Mouse (Mus musculus): ENCODE measurements around the gene Zfp281. TPM values are rescaled to one million over a fixed set of nuclear protein-coding genes. Genes with fewer than 3 reads are reported as not detected.

The Zfp281 gene
- 33.5 and 34.9 TPM in 2 replicates for polyA plus RNA-seq (2016; fragmentation: Nextera tagmentation; extraction: Ambion mirVana)

GRCm38 (mm10) chr1:136624146-136625018 is at the start of gene Zfp281:
Gene Zfp281, plus strand, starts transcription at chr1:136624901.
- peaks cover 26% of the 10 kb centered on the region for H3K36me3 ChIP-seq (replicated peaks)
- peak; percentile 98 for ATAC-seq (ENCODE audit: low FRiP score)
- peak within 1 kb of the TSS; percentile 94 for H3K4me3 ChIP-seq (replicated peaks)
- peak within 1 kb of the TSS; percentile 95 for H3K9ac ChIP-seq
- no peaks in the 10 kb centered on the region for H3K9me3 ChIP-seq
- peak within 1 kb of the TSS; percentile 92 for H3K4me2 ChIP-seq
- no peaks in the 10 kb centered on the region for H3K27me3 ChIP-seq
- H3K27ac ChIP-seq: peak within 1 kb of the TSS; percentile 88
- peaks cover 29% of the 10 kb centered on the region for H3K4me1 ChIP-seq
- 3% methylated on average over 45 of the region's 45 CpGs for WGBS

DNA sequence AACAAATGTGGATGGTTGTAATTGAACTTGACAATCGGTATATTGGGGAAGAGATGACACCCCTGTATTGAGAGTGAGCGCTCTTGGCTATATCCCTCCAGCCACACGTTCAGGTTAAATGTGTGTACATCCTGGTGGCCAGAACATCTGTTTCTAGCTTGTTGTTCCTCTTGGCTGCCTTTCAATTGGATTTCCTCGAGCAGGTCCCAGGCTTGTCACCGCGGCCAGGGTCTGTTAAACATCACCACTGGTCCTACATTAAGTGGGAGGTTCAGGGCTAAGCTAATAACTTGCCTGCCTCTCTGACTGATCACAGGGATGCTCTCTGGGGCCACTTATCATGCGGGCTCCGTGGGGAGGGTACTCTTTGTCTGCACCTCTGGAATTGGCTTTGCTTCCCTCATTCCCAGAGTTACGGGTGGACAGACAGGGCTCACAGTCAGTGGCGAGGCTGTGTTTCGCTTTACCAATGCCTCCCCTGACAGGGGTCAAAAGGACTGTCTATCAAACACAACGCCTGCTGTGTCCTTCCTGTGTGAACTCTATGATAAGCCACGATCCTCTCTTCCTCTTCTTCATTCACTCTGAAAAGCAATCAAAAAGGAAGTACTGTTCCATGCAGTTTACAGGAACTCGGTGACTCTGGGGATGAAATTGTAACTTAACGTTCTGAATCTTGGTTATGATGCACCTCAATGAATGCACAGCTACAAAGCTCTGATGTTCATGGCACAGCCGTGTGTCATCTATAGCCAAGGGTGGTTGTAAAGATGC is 46.6 kb upstream of the Zfp281 start:
- Histone ChIP-seq H3K9ac (no peak overlapping the region), H3K4me2 (no peak overlapping the region), H3K4me1 (peaks cover 5% of the 10 kb centered on the region; the same call in 1 of the 2 replicates), H3K9me3 (no peaks in the 10 kb centered on the region), H3K27me3 (peaks cover 18% of the 10 kb centered on the region), H3K4me3 (replicated peaks) (no peak overlapping the region), H3K27ac (no peak overlapping the region), H3K36me3 (replicated peaks) (no peaks in the 10 kb centered on the region)
- no peak for ATAC-seq (ENCODE audit: low FRiP score)
- WGBS: 44% methylated on average over 16 of the region's 16 CpGs

- no peak overlapping the region for H3K4me3 ChIP-seq (replicated peaks)
These were observed 45.3 kb upstream of the Zfp281 start for GRCm38 (mm10) chr1:136579360-136579759.

GRCm38 (mm10) chr1:136580266-136580665 is 44.4 kb upstream of the Zfp281 start:
- H3K27me3 ChIP-seq: peaks cover 18% of the 10 kb centered on the region
- H3K9me3 ChIP-seq: no peaks in the 10 kb centered on the region
- no peak overlapping the region for H3K9ac ChIP-seq
- no peaks in the 10 kb centered on the region for H3K36me3 ChIP-seq (replicated peaks)
- H3K4me2 ChIP-seq: no peak overlapping the region
- no peak overlapping the region for H3K27ac ChIP-seq
- no peak for ATAC-seq (ENCODE audit: low FRiP score)
- H3K4me1 ChIP-seq: peaks cover 5% of the 10 kb centered on the region; the same call in 1 of the 2 replicates
- H3K4me3 ChIP-seq (replicated peaks): no peak overlapping the region
- 91% methylated on average over 8 of the region's 8 CpGs for WGBS

More at GRCm38 (mm10) chr1:136579360-136579759, 45.3 kb upstream of the Zfp281 start:
- peaks cover 18% of the 10 kb centered on the region for H3K27me3 ChIP-seq
- no peaks in the 10 kb centered on the region for H3K36me3 ChIP-seq (replicated peaks)
- H3K9ac ChIP-seq: no peak overlapping the region
- H3K4me1 ChIP-seq: peaks cover 5% of the 10 kb centered on the region; the same call in 1 of the 2 replicates
- WGBS: 87% methylated on average over 14 of the region's 14 CpGs
- no peak overlapping the region for H3K4me2 ChIP-seq
- no peak for ATAC-seq (ENCODE audit: low FRiP score)
- H3K27ac ChIP-seq: no peak overlapping the region
- H3K9me3 ChIP-seq: no peaks in the 10 kb centered on the region

GRCm38 (mm10) chr1:136581841-136582240 is 42.9 kb upstream of the Zfp281 start:
- Histone ChIP-seq H3K4me2 (no peak overlapping the region), H3K27me3 (peaks cover 26% of the 10 kb centered on the region), H3K4me3 (replicated peaks) (no peak overlapping the region), H3K9me3 (no peaks in the 10 kb centered on the region), H3K27ac (no peak overlapping the region), H3K36me3 (replicated peaks) (no peaks in the 10 kb centered on the region), H3K4me1 (peaks cover 5% of the 10 kb centered on the region; the same call in 1 of the 2 replicates), H3K9ac (no peak overlapping the region)
- ATAC-seq (ENCODE audit: low FRiP score): no peak
- 90% methylated on average over 8 of the region's 8 CpGs for WGBS

DNA sequence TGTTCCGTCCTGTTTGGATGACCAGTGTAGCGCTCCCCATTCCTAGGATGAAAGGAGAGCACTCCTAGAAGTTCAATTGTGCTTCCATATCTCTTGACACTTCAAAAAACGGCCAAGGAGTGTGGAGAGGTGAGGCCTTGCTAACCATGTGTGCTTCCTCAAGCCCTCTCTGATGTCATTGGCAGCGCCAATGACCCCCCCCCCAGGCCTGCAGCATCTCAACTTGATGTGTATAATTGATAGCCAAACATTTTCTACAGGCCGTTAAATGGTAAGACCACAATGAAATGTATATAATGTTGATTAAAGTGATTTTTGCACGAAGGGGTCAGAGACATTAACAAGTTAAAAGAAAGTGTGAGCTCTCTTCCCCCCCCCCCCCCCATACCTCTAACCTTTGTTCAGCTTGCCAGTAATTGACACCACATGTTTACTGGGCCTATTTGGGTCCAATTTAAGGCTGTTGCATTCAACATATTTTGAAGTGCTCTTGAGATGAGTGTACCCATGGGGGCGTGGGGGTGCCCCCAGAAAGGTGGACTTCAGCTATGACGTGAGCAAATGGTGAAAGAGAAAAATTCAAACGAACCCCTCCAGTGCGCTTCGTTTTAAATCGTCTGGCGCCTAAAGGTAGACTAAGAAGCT is 36.8 kb upstream of the Zfp281 start:
- Histone ChIP-seq H3K4me2 (no peak overlapping the region), H3K4me1 (peaks cover 10% of the 10 kb centered on the region; the same call in 1 of the 2 replicates), H3K9me3 (no peaks in the 10 kb centered on the region), H3K27ac (no peak overlapping the region), H3K27me3 (peaks cover 17% of the 10 kb centered on the region), H3K36me3 (replicated peaks) (no peaks in the 10 kb centered on the region), H3K4me3 (replicated peaks) (no peak overlapping the region), H3K9ac (no peak overlapping the region)
- ATAC-seq (ENCODE audit: low FRiP score): no peak
- 76% methylated on average over 13 of the region's 13 CpGs for WGBS

DNA sequence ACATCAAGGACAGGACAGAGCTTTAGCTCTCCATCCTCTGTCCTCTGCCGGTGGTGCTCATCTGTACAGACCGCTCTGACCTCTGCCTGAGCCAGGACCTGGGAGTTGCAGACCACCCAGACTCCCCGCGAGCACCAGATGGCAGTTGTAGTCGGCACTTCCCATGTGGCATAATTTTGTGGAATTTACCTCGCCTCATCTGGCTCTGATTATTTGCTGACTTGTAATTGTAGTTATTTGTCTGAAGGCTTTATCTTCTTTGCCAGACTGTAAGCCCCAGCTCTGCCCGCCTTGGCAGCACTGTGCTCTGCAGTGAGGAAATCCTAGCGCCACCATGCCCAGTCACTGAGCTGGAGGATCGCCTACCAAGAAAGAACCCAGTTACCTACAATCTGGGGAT is 35.8 kb upstream of the Zfp281 start:
- Histone ChIP-seq H3K9ac (no peak overlapping the region), H3K36me3 (replicated peaks) (no peaks in the 10 kb centered on the region), H3K27ac (no peak overlapping the region), H3K9me3 (no peaks in the 10 kb centered on the region), H3K27me3 (peaks cover 20% of the 10 kb centered on the region), H3K4me2 (peak overlapping the region; percentile 35), H3K4me1 (peaks cover 10% of the 10 kb centered on the region; the same call in 1 of the 2 replicates), H3K4me3 (replicated peaks) (no peak overlapping the region; the same call in 1 of the 2 replicates)
- WGBS: 19% methylated on average over 9 of the region's 9 CpGs
- ATAC-seq (ENCODE audit: low FRiP score): no peak

DNA sequence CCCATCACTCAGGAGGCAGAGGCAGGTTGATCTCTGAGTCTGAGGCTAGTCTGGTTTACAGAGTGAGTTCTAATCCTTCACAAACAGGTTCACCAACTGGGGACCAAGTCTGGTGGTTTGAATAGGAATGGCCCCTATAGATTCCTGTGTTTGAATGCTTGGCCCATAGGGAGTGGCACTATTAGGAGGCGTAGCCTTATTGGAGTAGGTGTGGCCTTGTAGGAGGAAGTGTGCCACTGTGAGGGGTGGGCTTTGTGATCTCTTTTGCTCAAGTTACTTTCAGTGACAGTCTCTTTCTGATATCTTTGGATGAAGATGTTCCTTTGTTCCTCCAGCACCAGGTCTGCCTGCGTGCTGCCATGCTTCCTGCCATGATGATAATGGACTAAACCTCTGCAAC is 32.0 kb upstream of the Zfp281 start:
- H3K27ac ChIP-seq: no peak overlapping the region
- H3K27me3 ChIP-seq: peaks cover 12% of the 10 kb centered on the region; the same call in 1 of the 2 replicates
- H3K4me1 ChIP-seq: peaks cover 10% of the 10 kb centered on the region; the same call in 1 of the 2 replicates
- no peaks in the 10 kb centered on the region for H3K36me3 ChIP-seq (replicated peaks)
- ATAC-seq (ENCODE audit: low FRiP score): no peak
- H3K4me2 ChIP-seq: no peak overlapping the region
- 92% methylated on average over 2 of the region's 2 CpGs for WGBS
- H3K4me3 ChIP-seq (replicated peaks): no peak overlapping the region
- no peak overlapping the region for H3K9ac ChIP-seq
- no peaks in the 10 kb centered on the region for H3K9me3 ChIP-seq

- Histone ChIP-seq H3K27ac (no peak overlapping the region), H3K9ac (no peak overlapping the region), H3K9me3 (no peaks in the 10 kb centered on the region), H3K4me3 (replicated peaks) (no peak overlapping the region), H3K4me2 (no peak overlapping the region), H3K4me1 (peaks cover under 1% of the 10 kb centered on the region; the same call in 1 of the 2 replicates), H3K36me3 (replicated peaks) (no peaks in the 10 kb centered on the region), H3K27me3 (peaks cover 7% of the 10 kb centered on the region; the same call in 1 of the 2 replicates)
- no peak for ATAC-seq (ENCODE audit: low FRiP score)
- WGBS: 86% methylated on average over 5 of the region's 5 CpGs
These were observed 30.4 kb upstream of the Zfp281 start for GRCm38 (mm10) chr1:136594235-136594850.

DNA sequence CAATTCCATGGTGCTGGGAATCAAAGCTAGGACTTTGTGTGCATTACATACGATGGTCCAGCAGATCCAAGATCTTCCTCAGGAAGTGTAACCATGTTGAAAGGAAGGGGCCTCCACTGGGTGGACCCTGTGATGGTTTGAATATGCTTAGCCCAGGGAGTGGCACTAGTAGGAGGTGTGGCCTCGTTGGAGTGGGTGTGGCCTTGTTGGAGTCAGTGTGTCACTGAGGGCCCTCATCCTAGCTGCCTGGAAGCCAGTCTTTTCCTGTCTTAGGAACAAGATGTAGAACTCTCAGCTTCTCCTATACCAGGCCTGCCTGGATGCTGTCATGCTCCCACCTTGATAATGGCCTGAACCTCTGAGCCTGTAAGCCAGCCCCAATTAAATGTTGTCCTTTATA is 27.9 kb upstream of the Zfp281 start:
- Histone ChIP-seq H3K27ac (no peak overlapping the region), H3K9me3 (no peaks in the 10 kb centered on the region), H3K36me3 (replicated peaks) (no peaks in the 10 kb centered on the region), H3K27me3 (peaks cover 5% of the 10 kb centered on the region; the same call in 1 of the 2 replicates), H3K9ac (no peak overlapping the region), H3K4me1 (no peaks in the 10 kb centered on the region), H3K4me3 (replicated peaks) (no peak overlapping the region), H3K4me2 (no peak overlapping the region)
- WGBS: 81% methylated on average over 2 of the region's 2 CpGs
- ATAC-seq (ENCODE audit: low FRiP score): no peak

GRCm38 (mm10) chr1:136598286-136598685 is 26.4 kb upstream of the Zfp281 start:
- Histone ChIP-seq H3K4me2 (no peak overlapping the region), H3K4me1 (no peaks in the 10 kb centered on the region), H3K27me3 (peaks cover 5% of the 10 kb centered on the region; the same call in 1 of the 2 replicates), H3K4me3 (replicated peaks) (no peak overlapping the region), H3K9ac (no peak overlapping the region), H3K27ac (no peak overlapping the region), H3K9me3 (no peaks in the 10 kb centered on the region), H3K36me3 (replicated peaks) (no peaks in the 10 kb centered on the region)
- WGBS: 75% methylated on average over 5 of the region's 5 CpGs
- no peak for ATAC-seq (ENCODE audit: low FRiP score)
